Mouse (Mus musculus) adrenal gland, adult 8-10 months (tissue): ENCODE results near the gene Ints6l. TPM values are rescaled to one million over a fixed set of nuclear protein-coding genes. Genes with fewer than 3 reads are reported as not detected.
"Not testable (repeated sequence)": the region's sequence is repeated elsewhere in the genome, so short reads cannot be mapped to it uniquely, and the experiment has no call there.

Source experiments
- DNase-seq: peaks from one replicate; pipeline ENCODE4 v3.0.0; 2022
- total RNA-seq, 4 experiments: library from RNA; stranded (reverse); gene quantifications; 2 replicates each; pipeline ENCODE4 v1.2.4; 2022

Gene Ints6l
- 10 to 100 TPM; 26.2 to 54.0 (median 38.0) TPM for total RNA-seq

DNA sequence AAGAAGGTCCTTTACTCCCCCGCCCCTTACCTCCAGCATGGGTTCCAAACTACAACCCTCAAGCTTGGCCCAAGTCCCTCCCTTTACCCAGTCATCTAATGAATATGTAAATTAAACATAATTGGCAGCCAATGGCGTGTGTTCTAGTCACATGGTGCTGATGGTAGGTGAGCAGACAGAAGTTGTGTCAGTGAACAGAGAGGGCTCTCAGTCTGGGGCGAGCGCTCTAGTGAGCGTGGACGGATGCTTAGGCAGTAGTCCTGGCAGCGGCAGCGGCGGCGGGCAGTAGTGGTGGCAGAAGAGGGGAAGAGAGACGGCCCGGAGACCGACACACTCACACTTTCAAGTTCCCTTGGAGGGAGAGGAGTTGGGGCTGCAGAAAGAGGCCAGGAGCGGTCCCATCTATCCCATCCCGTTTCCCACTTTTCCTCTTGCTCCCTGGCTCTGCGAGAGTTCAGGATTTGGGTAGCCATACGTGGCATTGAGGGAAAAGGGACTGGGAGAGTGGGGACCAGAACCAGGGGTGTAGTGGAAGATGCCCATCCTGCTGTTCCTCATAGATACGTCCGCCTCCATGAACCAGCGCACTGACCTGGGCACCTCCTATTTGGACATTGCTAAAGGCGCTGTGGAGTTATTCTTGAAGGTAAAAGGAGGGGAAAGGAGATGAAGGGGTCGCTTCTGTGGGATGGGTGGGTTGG lies at the start of gene Ints6l:
Ints6l (plus strand) TSS at position 187 of the 701 bp plus-strand sequence.
- peak; percentile 81 for DNase-seq

DNA sequence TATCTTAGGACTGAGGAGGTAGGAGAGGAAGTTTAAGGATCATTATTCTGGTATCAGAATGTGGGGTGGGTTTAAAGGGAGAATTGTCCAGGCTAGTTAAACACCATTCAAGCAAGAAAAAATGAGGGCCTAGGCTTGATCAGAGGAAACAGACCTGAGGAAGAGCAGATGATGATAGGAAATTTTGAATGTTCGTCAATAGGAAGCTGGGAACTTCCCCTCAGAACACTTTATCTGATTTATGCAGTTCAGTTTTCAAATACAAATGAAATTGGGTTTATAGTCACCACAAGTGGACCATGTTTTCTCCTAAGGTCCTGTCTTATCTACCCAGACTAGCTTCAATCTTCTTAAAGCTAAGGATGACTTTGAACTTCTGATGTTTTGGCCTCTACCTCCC lies 49.2 kb upstream of the Ints6l start:
- DNase-seq = no peak

DNA sequence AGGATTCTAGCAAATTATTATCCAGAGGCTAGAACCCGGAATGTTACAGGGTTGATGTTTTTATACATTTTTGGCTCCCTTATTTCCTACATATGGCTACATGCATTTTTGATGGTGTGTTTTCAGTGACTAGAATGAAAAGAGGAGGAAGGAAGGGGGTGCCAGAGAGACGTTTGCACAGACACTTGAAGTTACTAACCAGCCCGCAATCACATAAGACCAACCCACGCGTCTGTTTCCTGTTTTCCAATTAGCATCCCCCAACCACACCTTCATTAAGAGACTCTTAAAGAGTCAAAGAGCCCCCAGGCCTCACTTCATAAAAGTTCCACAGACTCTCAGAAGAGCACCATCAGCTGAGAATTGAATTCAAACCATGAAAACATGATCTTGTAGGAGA lies 48.5 kb upstream of the Ints6l start:
- no peak for DNase-seq

DNA sequence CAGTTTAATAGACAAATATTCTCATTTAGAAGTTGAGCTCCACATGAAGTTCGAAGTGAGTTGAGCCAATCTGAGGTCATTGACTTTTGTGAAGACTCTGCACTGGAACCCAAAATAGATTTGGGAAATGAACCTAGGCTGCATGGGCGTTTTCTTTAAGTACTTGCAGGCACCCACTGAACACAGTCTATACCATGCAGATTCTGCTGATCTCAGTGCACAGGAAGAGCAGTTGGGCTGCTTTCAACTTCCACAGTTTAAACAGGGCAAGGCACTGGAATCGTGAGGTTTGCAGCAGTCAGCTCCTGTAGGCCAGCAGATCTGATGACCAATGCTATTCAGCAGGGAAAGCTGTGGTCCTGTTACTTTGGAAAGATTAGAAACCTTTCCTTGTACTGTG lies 38.4 kb upstream of the Ints6l start:
- no peak for DNase-seq

DNA sequence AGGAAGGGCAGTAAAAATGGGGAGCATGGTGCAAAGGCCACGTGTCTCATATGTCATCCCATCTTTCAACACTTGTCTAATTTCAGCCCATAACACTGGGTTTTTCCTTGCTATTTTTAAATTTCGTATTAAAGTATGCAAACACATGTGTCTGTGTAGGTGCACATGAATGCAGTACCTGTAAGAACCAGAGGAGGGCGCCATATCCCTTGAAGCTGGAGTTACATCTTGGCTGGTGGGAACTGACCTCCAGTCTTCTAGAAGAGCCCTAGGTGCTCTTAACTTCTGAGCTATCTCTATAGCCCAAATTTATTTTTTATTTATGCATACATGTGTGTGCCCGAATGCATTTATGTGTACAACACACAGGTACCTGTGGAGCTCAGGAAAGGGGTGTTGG lies 37.1 kb upstream of the Ints6l start:
- no peak for DNase-seq

DNA sequence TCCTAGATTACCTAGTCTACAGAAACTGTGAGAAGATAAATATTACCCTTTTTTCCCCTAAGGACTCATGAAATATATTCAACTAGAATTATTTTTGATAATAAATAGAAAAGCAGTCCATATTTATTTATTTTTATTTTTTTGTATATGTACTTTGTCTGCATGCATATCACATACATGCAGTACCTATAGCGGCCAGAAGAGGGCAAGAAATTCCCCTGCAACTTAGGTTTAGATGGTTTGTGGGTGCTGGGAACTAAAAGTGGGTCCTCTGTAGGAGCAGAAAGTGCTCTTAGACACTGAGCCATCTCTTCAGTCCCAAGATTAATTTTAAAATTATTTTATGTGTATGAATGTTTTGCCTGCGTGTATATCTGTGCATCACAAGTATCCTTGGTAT lies 24.1 kb upstream of the Ints6l start:
- DNase-seq = no peak

DNA sequence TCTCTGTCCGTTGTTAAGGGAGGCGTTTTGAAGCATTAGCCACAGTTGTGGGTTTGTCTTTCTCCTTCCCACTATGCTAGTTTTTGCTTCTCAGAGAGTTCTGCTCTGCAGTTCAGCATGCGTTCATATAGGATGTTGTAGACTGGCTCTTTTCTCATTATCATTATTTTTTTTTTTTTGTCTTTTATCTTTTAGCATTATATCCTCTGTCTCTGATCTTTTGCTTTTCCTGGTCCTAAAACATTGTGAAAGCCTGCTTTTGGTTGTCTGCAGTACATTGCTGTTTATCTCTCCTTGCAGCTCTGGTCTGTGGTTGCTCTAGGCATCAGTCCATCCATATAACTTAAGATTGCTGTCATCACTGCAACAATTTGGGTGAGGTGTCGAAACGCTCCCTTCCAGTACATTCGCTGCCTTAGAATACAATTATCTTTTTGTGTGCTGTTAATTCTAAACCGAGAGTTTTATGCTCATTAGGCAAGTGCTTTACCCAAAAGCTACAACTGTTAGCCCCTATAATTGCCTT lies 18.8 kb upstream of the Ints6l start:
- no peak for DNase-seq

DNA sequence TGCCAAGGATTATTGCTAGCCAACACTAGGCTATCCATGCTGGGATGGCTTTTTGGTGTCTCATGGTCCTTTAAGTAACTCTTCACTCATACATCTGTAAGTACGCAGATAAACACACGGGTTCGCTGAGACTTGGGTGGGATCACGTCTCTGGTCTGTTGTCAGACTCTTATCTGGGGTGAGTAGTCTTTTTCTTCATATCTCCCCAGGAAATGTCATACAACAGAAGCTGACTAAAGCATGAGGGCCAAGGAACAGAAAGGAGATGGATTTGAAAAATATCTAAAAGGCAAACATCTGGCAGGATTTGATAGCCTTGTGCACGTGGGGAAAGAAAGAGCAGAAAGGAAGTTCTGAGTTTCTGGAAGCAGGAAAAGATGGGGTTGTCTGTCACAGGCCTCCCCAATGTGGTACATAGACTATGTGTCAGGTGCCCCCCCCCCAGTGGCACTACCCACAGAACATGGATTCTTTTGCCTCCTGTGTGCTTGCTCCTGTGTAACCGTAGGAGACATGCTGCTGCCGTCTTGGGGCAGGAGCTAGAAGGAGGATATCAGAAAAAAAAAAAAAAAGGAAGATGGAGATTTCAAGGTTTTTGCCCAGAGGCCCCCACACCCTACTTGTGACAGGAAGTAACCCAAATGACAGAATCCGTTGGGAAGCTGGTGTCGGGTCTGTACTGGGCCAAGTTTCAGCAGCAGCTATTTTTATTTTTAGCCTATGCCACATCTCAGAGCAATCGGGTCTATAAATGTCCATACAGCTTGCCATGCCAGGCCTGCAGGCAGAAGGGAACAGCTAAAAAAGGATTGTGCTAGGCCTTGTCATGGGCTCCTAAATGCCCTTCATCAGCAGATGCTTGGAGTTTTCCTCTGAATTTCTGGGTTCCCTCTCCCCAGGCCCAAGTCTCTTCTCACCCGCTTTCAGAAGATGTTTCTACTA lies 7.9 kb upstream of the Ints6l start:
- DNase-seq = no peak

DNA sequence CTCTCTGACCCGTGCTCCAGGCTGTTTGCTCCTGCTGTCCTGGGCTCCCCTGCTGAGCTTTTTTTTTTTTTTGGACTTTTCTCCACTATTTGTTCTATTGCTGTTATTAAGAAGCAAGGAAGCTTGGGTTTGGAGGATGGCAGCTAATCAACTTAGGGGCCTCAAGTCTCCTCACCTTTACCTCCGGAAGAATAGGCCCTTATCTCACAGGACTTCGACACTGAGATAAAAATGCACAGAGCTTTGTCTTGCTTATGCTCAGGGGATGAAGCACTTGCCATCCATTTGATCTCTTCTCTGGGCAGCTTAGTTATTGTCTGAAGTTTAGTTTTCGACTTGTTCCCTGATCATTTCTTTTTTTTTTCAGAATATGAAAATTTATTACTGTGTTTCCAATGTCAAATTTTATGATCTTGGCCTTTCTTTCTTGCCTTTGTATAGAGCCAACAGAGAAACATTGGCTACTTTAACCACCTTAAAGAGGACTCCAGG lies 7.1 kb upstream of the Ints6l start, which contains the start of gene Gm2174:
Gm2174 (plus strand) TSS at position 442 of the 492 bp plus-strand sequence.
- DNase-seq = no peak

DNA sequence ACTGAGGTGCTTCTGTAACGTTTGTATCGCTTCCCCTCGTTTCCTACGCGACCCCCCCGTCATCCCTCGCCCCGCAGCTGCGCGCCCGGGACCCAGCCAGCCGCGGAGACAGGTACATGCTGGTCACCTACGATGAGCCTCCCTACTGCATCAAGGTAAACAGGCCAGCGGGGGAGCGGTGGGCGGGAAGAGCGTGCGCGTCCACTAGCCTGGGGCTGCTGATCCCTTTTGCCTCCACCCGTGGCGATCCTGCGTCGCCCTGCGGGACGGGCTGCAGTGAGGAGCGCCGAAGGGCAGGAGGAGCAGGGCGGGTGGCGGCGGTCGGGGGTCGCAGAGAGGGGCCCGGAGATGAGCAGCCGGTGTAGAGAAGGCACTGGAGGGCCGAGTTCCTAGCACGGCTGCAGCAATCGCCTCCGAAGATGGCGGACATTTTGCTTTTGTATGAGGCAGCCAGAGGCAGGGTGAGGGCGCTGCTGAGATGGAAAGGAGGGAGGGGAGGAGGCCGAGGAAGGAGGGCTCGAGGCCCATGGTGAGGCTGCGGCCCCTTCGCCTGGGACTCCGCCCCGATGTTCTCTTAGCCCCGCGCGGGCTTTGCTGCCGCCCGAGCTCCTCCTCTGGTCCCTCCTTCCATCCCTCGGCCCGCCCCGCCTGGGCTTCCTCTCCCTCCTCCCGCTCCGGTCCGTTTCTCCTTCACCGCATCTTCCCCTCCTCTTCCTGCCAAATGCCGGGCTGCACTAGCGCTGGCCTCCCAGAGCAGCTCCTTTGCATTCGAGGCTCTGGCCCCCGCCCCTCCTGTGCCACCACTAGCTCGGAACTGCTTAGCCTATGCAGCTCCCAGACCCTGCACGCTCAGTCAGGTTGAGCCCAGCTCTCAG lies 952 bp downstream of the Ints6l start:
- DNase-seq = peak; percentile 90

DNA sequence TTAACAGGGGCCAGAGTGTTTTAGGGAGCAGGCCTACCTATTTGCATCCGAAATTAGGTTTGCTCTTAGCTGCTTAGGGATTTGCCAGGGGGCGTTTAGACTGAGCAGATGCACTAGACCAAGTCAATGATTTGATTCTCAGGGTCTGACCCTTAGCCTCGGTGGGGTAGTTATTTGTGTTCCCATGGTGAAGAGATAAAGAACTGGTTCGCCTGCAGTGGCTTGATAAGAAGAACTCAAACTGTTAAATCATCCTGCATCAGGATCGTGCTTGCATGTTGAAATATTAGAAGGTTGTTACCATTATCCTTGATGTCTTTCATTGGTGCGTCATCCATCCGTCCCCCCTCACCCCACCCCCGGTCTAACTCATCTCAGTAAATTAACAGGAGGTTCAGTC lies 1.7 kb downstream of the Ints6l start:
- peak; percentile 40 for DNase-seq

DNA sequence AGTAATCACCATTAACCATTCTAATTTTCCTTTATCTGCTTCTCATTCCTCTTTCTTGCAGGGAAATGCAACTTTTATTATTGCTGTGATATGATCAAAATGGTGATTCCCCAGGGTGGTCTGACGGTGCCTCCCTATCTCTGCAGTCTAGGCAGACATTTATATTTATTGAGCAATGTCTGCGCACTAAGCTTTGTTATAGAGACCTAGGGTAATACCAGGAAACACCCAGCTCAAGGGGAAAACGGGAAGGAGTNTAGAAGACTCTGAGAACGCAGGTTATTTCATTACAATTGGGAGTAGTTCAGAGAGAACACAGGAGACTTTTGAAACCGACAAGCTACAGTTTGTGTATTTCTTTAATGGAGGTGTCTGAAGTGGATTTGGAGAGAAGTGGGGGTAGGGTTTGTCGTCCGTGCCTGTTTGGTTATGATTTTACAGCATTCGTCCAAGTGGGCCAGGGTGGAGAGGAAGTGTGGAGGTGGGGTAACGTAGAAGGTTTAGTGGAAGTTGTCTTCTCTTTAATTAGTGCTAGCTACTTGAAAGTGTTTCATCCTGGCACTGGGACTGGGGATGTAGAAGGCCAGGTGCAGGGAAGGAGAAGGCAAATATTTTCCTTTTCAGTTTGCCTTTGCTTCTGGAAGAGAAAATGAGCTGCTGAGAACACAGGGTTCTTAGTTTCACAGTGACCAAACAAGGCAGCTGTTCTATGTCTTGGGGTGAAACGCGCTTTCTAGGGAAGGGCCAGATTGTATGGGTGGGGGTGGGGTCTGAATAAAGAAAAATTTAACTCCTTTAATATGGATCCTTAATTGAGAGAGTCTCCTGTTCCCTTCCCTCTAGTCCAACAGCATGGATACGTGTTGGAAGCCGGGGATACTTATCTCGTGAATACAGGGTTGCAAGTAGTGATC lies 7.6 kb downstream of the Ints6l start:
- DNase-seq = no peak

DNA sequence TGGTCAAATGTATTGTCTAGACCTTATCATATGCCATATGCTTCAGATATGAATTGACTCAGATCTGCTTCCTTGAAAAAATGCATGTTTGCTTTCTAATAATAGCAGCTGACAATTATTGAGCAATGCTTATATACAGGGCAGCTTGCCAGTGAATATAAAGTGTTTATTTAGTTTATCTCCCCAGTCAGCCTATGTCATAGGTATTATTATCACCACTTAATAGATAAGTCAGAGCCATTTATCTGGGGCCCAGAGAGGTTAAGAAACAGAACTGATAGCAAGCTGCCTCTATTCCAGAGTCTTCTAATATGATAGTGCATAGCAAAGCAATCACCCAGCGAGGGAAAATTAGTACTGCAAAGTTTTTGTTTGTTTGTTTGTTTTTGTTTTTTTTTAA lies 10.2 kb downstream of the Ints6l start:
- DNase-seq = no peak

DNA sequence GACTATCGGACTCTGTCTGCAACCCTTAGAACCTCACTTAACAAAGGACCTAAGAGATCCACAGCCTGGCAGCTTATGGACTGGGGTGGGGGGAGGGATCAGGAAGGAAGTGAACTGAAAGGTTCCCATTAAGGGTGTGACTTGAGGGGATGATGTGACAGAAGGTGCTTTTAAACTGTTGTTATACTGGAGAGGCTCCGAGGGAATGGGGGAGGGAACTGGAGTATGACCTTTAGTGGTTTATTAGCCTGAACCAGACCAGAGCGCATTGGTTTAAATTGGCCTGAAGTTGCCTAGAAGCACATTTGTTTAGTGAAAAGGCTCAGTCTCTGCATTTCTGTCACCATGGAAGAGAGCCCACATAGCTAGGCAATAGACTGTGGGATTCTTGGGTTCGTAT lies 13.0 kb downstream of the Ints6l start:
- DNase-seq = no peak

DNA sequence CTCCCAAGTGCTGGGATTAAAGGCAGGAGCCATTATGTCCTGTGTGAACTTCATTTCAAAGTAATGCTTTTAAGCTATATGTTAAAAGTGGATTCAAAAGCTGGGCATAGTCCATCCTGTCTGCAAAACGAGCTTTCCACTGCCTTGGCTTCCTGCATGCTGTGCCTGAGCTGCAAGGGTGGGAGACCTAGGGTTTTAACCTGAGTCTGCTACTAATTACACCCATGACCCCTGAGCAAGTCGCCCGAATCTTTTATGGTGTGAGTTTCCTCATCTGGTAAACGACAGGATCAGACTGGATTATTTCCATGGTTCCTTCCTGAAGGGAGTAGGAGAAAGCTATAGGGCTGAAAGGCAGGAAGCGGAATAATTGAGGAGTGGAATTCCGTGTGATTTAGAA lies 13.8 kb downstream of the Ints6l start:
- DNase-seq = no peak

DNA sequence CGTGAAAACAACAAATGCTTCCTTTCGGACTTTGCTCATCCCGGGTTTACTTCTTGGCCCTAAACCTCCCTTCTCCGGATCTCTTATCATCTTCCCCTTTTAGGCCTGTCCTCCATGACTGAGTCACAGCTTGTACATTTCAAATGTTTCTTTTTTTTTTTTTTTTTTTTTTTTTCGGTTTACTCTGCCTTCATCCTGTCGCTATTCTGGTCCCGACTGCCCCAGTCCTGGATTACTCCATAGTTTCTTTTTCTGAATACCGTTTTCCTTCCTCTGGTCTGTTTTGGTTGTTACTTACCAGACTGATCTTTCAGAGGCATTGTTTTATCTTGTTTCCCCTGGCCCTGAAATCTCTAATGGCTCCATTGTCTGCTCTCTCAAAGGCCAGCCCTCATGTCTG lies 19.4 kb downstream of the Ints6l start:
- no peak for DNase-seq

DNA sequence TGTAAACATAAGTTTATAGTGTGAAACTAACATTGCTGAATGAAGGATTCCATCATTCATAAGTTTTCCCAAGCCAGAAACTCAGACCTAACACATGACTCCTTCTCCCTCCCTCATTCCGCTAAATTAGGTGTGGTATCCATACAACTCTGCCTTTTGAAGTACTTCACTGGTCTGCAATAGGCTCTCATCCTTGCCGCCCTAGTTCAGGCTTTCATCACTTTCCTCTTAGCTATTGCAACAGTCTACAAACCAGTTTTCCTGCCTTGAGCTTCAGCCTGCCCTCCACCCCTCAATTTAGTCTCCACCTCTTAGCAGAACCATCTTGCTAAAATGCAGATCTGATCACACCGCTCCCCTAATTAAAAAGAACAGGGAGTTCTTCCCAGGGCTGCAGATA lies 22.9 kb downstream of the Ints6l start:
- no peak for DNase-seq

DNA sequence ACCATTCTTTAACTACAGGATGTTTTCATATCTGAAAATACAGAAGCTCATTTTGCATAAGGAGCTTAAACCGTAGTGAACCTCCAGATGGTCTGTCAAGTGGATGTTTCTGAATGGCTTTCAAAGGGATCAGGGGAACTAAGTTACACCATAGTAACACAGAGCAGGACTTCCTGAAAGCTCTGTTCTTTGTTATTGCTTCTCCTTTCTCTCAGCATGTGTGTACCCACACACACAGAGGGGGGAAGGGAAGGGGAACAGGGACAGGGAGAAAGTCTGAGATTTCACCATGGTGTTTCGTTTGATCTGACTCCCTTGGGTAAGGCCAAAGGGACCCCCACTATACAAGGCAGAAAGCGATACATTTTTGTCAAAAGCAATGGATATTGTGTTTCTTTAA lies 27.2 kb downstream of the Ints6l start:
- no peak for DNase-seq

DNA sequence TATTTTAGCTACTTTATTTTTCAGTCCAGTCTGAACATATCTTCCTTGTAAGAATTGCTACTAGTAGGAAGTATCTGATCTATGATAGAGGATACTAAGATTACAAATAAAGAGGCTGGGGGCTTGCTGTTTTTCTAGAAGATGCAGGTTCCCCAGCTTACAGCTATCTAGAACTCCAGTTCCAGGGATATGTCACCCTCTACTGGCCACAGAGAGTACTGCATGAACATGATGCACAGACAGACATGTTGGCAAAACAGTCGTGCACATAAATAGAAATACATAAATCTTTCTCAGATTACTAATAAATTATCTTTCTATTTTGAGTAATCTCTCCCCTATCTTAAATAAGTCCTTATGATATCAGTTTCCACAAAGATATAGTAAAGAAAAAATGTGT lies 35.1 kb downstream of the Ints6l start:
- peak; percentile 25 for DNase-seq

DNA sequence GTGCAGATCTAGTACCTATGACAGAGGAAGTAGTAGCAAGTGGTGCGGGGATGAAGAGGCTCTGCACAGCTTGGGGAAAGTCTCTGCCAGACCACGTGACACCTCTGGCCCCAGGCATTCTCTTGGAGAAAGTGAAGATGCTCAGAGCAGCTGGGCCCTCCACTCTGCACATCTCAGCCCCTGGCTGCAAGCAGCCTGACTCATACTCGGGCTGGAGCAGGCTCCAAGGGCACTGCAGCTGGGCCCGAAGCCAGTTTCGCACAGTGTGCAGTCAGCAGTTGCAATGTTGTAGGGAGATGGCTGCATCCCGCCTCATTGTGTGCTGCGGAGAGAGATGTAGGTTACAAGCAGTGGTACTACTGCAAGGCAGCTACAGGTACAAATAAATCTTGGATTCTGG lies 42.6 kb downstream of the Ints6l start:
- DNase-seq = peak; percentile 32

DNA sequence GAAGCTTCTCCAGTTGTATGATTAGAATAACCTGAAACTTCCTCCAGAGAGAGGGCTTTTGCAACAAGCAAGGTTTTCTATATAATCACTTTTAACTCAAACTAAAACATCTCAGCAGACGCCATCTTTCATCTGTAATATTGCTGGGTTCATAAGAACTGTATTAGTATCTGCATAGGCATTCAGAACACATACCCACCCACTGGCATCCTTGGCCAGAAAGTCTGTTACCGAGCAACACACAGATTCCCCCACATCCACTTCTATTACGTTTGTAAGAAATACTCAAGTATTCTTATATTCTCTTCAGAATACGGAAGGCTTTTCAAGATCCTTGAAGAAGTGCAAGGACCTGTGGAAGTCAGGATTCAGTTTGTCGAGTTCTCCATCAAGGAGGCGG lies 69.8 kb downstream of the Ints6l start, which contains the start of gene Gm10477:
Gm10477 (plus strand) TSS at position 301 of the 400 bp plus-strand sequence.
- not testable (repeated sequence) for DNase-seq
